Mouse (Mus musculus) thymus, postnatal 0 days (tissue): Measurements from ENCODE around the gene Gli3. TPM values are rescaled to one million over a fixed set of nuclear protein-coding genes. Genes with fewer than 3 reads are reported as not detected.

ENCODE experiments used
- DNase-seq: peaks from one replicate; pipeline ENCODE4 v3.0.0-alpha.2; 2015; ENCODE audit warnings: low spot score
- polyA plus RNA-seq: library from polyadenylated mRNA; unstranded; fragments of >200 nt; fragmentation: Nextera tagmentation; extraction: Ambion mirVana; gene quantifications from 2 replicates; pipeline ENCODE4 v1.2.1, GENCODE M21; 2015

Gli3 gene
- polyA plus RNA-seq, 1 experiment from 2014 or later, result 2.5 TPM

DNA sequence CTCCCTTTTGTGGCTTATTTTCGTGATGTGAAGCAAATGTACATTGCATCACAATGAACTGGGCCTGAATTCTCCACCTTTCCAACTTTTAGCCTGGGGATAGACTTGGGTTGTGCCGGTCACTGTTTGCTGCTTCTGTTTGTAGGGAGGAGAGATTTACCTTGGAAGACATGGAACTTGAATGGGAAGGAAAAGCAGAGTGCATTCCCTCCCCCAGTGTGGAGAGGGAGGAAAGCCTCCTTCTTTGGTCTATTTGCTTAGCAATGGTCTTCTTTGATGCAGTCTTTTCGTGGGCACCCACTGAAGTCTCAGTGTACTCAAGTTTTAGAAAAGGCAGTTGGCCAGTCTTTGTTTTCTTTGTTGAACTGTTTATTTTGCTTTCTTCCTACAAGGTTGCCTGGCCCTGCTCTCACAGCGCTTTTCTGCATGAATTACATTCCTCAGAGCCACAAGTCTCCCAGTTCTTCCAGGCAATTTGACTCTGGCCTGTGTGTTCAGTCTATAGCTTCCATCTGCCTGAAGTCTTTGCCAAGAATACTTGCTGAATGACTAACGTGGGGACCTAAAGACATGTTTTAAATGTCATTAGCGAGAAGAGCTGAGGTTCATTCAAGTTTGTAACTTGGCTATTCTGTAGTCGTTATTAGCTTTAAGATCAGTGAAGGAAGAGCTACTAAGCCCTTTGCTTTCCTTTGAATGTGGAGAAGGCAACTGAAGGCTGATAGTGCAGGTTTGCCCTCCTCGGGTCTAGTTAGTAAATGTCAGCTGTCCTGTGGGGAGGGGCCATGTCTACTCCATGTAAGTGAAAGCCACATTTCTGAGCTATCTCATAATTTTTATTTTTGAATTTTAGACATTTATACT is 161.7 kb downstream of the Gli3 start:
- DNase-seq, result no peak

DNA sequence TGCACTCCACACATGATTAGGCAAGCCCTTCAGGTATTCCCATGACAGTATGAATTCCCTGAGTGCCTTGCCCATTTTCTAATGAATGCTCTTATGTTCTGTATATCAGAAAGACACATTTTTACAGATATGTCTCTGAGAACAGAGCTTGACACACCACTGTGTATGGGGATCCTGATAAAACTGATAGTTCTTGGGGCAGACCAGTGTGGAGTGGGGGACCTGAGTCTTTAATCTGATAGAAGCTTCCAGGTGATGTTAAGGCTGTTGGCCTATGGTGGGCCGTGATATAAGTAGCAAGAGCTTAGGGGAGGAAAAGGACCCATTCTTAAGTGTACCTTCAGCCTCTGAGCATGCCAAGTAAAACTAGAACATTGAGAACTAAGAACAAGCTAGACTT is 178.5 kb downstream of the Gli3 start:
- no peak for DNase-seq

DNA sequence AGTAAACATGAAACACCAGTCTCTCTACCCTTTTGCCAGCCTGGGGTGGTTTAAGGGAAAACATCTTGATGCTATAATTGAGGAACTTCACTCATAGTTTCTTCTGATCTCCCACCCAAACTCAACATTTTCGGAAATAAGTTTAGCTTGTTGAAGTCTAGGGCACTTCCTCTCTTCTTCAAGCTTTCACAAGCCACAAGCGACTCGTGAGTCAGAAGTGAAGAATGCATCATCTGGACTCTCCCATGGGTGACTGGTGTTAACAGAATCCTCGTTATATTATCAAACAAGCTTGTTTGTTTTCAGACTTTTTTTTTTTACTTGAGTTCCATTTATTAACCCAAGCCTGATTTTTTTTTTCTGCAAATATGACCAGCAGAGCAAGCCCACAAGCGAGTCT is 197.5 kb downstream of the Gli3 start:
- DNase-seq, result no peak

DNA sequence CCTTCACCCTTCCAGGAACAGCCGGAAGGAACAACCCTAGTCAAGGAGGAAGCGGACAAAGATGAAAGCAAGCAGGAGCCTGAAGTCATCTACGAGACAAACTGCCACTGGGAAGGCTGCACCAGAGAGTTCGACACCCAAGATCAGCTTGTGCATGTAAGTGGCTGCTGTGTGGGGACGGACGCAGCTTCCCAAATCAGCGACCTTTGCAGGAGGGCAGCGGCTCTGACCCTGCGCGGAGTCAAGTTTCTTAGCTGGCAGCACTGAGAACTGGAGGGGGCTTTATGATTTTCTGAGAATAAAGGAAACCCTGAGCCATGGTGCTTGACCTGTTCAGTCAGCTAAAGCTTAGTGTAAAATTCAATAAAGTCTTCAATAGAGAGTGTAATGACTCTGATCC is 199.3 kb downstream of the Gli3 start:
- DNase-seq, result no peak

- no peak for DNase-seq
These were observed 201.7 kb downstream of the Gli3 start for GRCm38 (mm10) chr13:15664580-15665201.

DNA sequence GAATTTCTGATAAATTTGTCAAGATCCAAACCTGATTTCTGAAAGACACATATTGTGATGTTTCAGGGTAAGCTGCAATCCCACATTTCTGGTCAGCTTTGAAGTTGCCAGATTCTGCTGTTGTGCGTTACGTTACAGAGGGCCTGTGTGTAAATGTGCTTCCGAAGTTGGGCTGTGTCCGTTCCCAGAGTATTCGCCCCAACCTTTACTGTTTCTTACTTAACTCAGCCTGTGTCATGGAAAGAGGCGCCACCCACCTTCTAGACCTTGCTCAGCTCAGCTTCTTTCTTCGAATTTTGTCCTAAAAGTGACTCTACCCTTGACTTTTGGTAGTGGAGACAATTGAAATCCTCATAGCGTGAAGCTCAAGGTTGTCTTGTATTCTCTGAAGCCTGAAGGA is 202.5 kb downstream of the Gli3 start:
- no peak for DNase-seq

DNA sequence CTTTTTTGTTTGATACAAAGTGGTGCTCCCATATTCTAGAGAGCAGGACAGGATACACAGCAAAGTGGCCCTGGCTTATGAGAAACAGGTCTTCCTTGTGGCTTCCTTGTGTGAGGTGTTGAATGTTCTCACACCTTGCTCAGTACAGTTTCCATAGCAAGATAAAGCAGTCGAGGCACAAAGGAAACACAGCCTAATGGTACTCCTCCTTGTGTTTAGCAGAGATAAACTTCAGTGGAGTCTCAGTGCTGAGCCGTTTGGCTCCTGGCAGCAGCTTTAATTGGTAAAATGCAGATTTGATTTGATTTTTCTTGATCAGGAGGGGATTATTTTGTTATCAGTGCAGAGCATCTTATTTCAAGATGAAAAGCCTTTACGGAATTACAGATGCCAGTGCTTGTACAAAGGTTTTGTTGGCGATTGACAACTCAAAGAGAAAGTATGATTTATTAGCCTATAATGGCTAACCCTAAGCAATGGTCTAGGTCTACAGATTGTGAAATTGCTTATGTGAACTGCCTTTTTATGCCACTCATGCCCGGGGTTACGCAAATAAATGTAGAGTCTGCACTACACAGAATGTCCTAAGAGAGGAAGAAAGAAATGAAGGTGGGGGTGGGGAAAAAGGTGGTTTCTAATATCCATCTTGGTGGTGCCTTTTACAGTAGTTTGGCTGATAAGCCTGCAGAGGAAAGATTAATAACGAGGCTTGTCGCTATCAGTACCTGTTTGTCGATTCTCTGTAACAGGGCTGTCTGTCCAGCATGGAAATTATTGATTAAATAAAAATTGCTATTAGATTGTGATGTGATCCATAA is 207.3 kb downstream of the Gli3 start:
- DNase-seq, result no peak

- no peak for DNase-seq
These were observed 207.9 kb downstream of the Gli3 start for GRCm38 (mm10) chr13:15670962-15671313.

GRCm38 (mm10) chr13:15675480-15675879 is 212.4 kb downstream of the Gli3 start:
- DNase-seq, result no peak

- DNase-seq, result no peak
These were observed 214.2 kb downstream of the Gli3 start for GRCm38 (mm10) chr13:15677106-15677760.

- no peak for DNase-seq
These were observed 218.5 kb downstream of the Gli3 start for GRCm38 (mm10) chr13:15681530-15681929.

- no peak for DNase-seq
These were observed 220.0 kb downstream of the Gli3 start for GRCm38 (mm10) chr13:15683006-15683405.

GRCm38 (mm10) chr13:15688074-15688825 is 225.2 kb downstream of the Gli3 start:
- DNase-seq, result no peak

- DNase-seq, result no peak
These were observed 225.9 kb downstream of the Gli3 start for GRCm38 (mm10) chr13:15688826-15689501.

DNA sequence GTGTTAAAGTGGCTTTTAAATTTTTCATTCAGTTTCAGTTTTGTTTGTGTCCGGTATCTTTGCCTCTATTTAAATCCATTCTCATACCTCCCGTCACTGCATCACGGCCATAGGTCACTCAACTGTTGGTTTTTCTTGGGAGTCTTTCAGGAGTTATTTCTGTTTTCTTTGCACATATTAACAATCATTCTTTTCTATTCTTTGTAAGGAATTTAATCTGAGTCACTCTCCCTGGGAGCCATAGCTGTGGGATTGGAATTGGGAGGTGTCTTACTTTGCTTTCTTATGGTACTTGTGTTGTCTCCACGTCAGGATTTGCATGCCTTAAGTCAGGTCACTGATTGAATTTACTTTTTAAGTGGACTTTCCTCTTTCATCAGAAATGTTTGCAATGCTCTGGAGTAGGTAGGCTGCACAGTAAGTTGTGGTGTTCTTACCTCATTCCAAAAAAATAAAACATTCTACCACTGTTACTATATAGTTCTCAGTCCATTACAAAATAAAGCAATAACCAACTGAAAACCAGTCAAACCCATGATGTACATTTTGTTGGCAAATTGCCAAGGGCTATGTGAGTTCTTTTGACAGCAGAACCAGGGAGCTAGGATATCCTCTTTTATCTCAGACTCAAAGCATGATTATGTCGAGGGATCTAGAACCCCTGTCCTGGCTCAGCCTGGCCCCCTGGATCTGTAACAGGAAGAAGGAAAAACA is 228.9 kb downstream of the Gli3 start:
- no peak for DNase-seq

GRCm38 (mm10) chr13:15692465-15692809 is 229.4 kb downstream of the Gli3 start:
- no peak for DNase-seq

DNA sequence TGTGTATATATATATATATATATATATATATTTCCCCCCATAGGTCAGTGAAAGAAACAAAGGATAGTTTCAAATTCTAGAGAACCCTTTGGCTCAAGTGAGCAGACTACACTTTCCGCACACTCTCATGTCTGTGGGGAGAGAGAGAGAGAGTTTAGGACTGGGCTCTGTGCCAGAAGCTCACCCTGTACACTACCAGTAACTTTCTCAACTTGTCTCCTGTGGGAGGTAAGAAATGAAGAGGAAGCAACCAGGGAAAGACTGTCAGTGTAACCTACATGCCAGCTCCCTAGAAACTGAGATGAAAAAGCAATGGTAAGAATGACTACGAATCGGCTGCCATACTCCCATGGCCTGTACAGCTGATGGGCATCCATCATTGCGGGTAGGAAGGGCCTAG is 235.2 kb downstream of the Gli3 start:
- DNase-seq, result no peak

GRCm38 (mm10) chr13:15699116-15699515 is 236.1 kb downstream of the Gli3 start:
- DNase-seq, result no peak

GRCm38 (mm10) chr13:15704669-15705068 is 241.6 kb downstream of the Gli3 start:
- DNase-seq, result no peak

- no peak for DNase-seq
These were observed 244.4 kb downstream of the Gli3 start for GRCm38 (mm10) chr13:15707481-15707881.
